Comparison of ENCODE assay signal across 8 mouse cellular contexts in genomic region chr7:110060669-110061198, GRCm38 (mm10). TPM values are rescaled to one million over a fixed set of nuclear protein-coding genes. Genes with fewer than 3 reads are reported as not detected.
DNase-seq lines count a peak whose midpoint lies in the region; ATAC-seq and TF ChIP-seq lines count a peak whose summit lies in the region.

No protein-coding gene starts in this region.

- H3K4me2 ChIP-seq in lung, embryonic 15.5 days, result peak overlapping the region; percentile 58
- peak overlapping the region; percentile 54 for H3K4me2 ChIP-seq in forebrain, embryonic 15.5 days (replicated peaks)
- H3K4me2 ChIP-seq in limb, embryonic 13.5 days (replicated peaks), result peak overlapping the region; percentile 69
- H3K4me2 ChIP-seq in neural tube, embryonic 13.5 days, result peak overlapping the region; percentile 81

- WGBS in lung, embryonic 15.5 days, result under 1% methylated on average over 26 of the region's 26 CpGs
- WGBS in bone marrow, adult 2 months, result under 1% methylated on average over 26 of the region's 26 CpGs
- WGBS in forebrain, embryonic 15.5 days, result under 1% methylated on average over 26 of the region's 26 CpGs
- under 1% methylated on average over 25 of the region's 26 CpGs for WGBS in limb, embryonic 13.5 days
- under 1% methylated on average over 26 of the region's 26 CpGs for WGBS in neural tube, embryonic 13.5 days

- peak overlapping the region; percentile 83 for H3K4me3 ChIP-seq in lung, embryonic 15.5 days
- H3K4me3 ChIP-seq in bone marrow, adult 2 months (replicated peaks; ENCODE audit: control insufficient read depth, low read depth, low read length), result peak overlapping the region; percentile 77
- H3K4me3 ChIP-seq in forebrain, embryonic 15.5 days, result peak overlapping the region; percentile 57
- H3K4me3 ChIP-seq in limb, embryonic 13.5 days, result peak overlapping the region; percentile 81
- peak overlapping the region; percentile 67 for H3K4me3 ChIP-seq in neural tube, embryonic 13.5 days

- H3K4me1 ChIP-seq in lung, embryonic 15.5 days, result peaks cover 20% of the 10 kb centered on the region
- H3K4me1 ChIP-seq in bone marrow, adult 2 months (ENCODE audit: control insufficient read depth, insufficient read depth, low read length), result no peaks in the 10 kb centered on the region
- peaks cover 27% of the 10 kb centered on the region for H3K4me1 ChIP-seq in forebrain, embryonic 15.5 days
- H3K4me1 ChIP-seq in limb, embryonic 13.5 days, result peaks cover 26% of the 10 kb centered on the region; the same call in 1 of the 2 replicates
- H3K4me1 ChIP-seq in neural tube, embryonic 13.5 days (replicated peaks), result peaks cover 38% of the 10 kb centered on the region

- H3K9me3 ChIP-seq in lung, embryonic 15.5 days, result no peaks in the 10 kb centered on the region
- H3K9me3 ChIP-seq in forebrain, embryonic 15.5 days, result no peaks in the 10 kb centered on the region
- no peaks in the 10 kb centered on the region for H3K9me3 ChIP-seq in limb, embryonic 13.5 days
- no peaks in the 10 kb centered on the region for H3K9me3 ChIP-seq in neural tube, embryonic 13.5 days

- ATAC-seq in lung, embryonic 15.5 days (ENCODE audit: borderline replicate concordance, extremely low read depth, low FRiP score, low TSS enrichment), result peak; percentile 2; the same call in 1 of the 2 replicates
- ATAC-seq in forebrain, embryonic 15.5 days (replicated peaks), result no peak
- peak; percentile 21 for ATAC-seq in limb, embryonic 13.5 days (ENCODE audit: low FRiP score, low read depth)
- no peak; the same call in none of the 2 replicates for ATAC-seq in neural tube, embryonic 13.5 days (ENCODE audit: low read depth)

- H3K9ac ChIP-seq in lung, embryonic 15.5 days, result peak overlapping the region; percentile 98
- peak overlapping the region; percentile 84 for H3K9ac ChIP-seq in forebrain, embryonic 15.5 days (replicated peaks)
- H3K9ac ChIP-seq in limb, embryonic 13.5 days, result peak overlapping the region; percentile 98
- H3K9ac ChIP-seq in neural tube, embryonic 13.5 days, result peak overlapping the region; percentile 99

- no peak for DNase-seq in lung, adult 18-20 months
- DNase-seq in ovary, postnatal 36 days (ENCODE audit: low spot score), result no peak
- DNase-seq in layer of hippocampus, adult 9-10 months (ENCODE audit: low spot score), result no peak

- H3K27me3 ChIP-seq in lung, embryonic 15.5 days, result no peaks in the 10 kb centered on the region
- H3K27me3 ChIP-seq in forebrain, embryonic 15.5 days, result no peaks in the 10 kb centered on the region
- H3K27me3 ChIP-seq in limb, embryonic 13.5 days, result no peaks in the 10 kb centered on the region
- no peaks in the 10 kb centered on the region for H3K27me3 ChIP-seq in neural tube, embryonic 13.5 days

- TF ChIP-seq CTCF in bone marrow, adult 2 months (IDR thresholded peaks at IDR 0.05; ENCODE audit: control insufficient read depth, insufficient read depth, low read length), result no peak

- no peak for TF ChIP-seq POLR2A in bone marrow, adult 2 months (IDR thresholded peaks at IDR 0.05; ENCODE audit: borderline replicate concordance, control insufficient read depth, low read depth, low read length)

- peaks cover 20% of the 10 kb centered on the region for H3K36me3 ChIP-seq in lung, embryonic 15.5 days
- peaks cover 12% of the 10 kb centered on the region for H3K36me3 ChIP-seq in forebrain, embryonic 15.5 days
- H3K36me3 ChIP-seq in limb, embryonic 13.5 days, result peaks cover 26% of the 10 kb centered on the region
- H3K36me3 ChIP-seq in neural tube, embryonic 13.5 days, result peaks cover 13% of the 10 kb centered on the region; the same call in 1 of the 2 replicates

- peak overlapping the region; percentile 99 for H3K27ac ChIP-seq in lung, embryonic 15.5 days
- peak overlapping the region; percentile 97 for H3K27ac ChIP-seq in bone marrow, adult 2 months (ENCODE audit: control insufficient read depth, insufficient read depth, low read depth, low read length, poor library complexity)
- peak overlapping the region; percentile 98 for H3K27ac ChIP-seq in forebrain, embryonic 15.5 days (replicated peaks)
- peak overlapping the region; percentile 99 for H3K27ac ChIP-seq in limb, embryonic 13.5 days
- H3K27ac ChIP-seq in neural tube, embryonic 13.5 days (replicated peaks), result peak overlapping the region; percentile 100

RNA-seq across cellular contexts. Expression of gene Zfp143, which starts 0.3 kb away (rescaled TPM):
- 20.7 and 21.2 TPM in 2 replicates for polyA plus RNA-seq in lung, embryonic 15.5 days (2015; fragmentation: Nextera tagmentation; extraction: Ambion mirVana)
- 9.2 and 11.1 TPM in 2 replicates for polyA plus RNA-seq in bone marrow, adult 2 months (2011; ENCODE audit: insufficient read depth, insufficient read length, low replicate concordance, missing spikeins)
- 23.3 and 25.0 TPM in 2 replicates for polyA plus RNA-seq in forebrain, embryonic 15.5 days (2015; fragmentation: Nextera tagmentation; extraction: Ambion mirVana)
- polyA plus RNA-seq in limb, embryonic 13.5 days (2015; fragmentation: Nextera tagmentation; extraction: Ambion mirVana), result 19.2 and 20.5 TPM in 2 replicates
- polyA plus RNA-seq in neural tube, embryonic 13.5 days (2015; fragmentation: Nextera tagmentation; extraction: Ambion mirVana), result 19.3 and 20.9 TPM in 2 replicates

RNA-seq across cellular contexts. Expression of gene Ipo7, which starts 42.7 kb away (rescaled TPM):
- polyA plus RNA-seq in lung, embryonic 15.5 days (2015; fragmentation: Nextera tagmentation; extraction: Ambion mirVana), result 45.6 and 46.2 TPM in 2 replicates
- 49.4 and 54.4 TPM in 2 replicates for polyA plus RNA-seq in bone marrow, adult 2 months (2011; ENCODE audit: insufficient read depth, insufficient read length, low replicate concordance, missing spikeins)
- 46.4 and 46.9 TPM in 2 replicates for polyA plus RNA-seq in forebrain, embryonic 15.5 days (2015; fragmentation: Nextera tagmentation; extraction: Ambion mirVana)
- polyA plus RNA-seq in limb, embryonic 13.5 days (2015; fragmentation: Nextera tagmentation; extraction: Ambion mirVana), result 38.6 and 45.5 TPM in 2 replicates
- 40.2 and 43.3 TPM in 2 replicates for polyA plus RNA-seq in neural tube, embryonic 13.5 days (2015; fragmentation: Nextera tagmentation; extraction: Ambion mirVana)

Comparison
In these comparisons a context has a peak if more than half of its experiments do, and no peak if none do; other contexts are left out.
1. ATAC-seq: peak in lung, embryonic 15.5 days (single experiment) and limb, embryonic 13.5 days (single experiment); none in forebrain, embryonic 15.5 days (single experiment) and neural tube, embryonic 13.5 days (single experiment).
2. Peak in every context shown above with its lines, with median percentiles within 50 percentile points of each other: H3K27ac ChIP-seq, H3K4me2 ChIP-seq, H3K4me3 ChIP-seq and H3K9ac ChIP-seq.